Mouse (Mus musculus) limb, embryonic 12.5 days (tissue): Measurements from ENCODE around the gene Zfp219. TPM values are rescaled to one million over a fixed set of nuclear protein-coding genes. Genes with fewer than 3 reads are reported as not detected.

Experiments
- ATAC-seq: fragments of 200-750 bp; cut with Nextera tagmentation; 2 replicates; pipeline ENCODE4 v1.8.0; 2017; ENCODE audit warnings: low read depth, moderate TSS enrichment; ENCODE audit not compliant: insufficient number of reproducible peaks, insufficient read depth, low FRiP score, low TSS enrichment
- H3K27ac ChIP-seq: fragments of 300-500 bp; sonication (generic); 2 replicates; pipeline ENCODE4 v1.5.1; 2016; ENCODE audit warnings: mild to moderate bottlenecking, moderate library complexity
- H3K27me3 ChIP-seq: fragments of 300-500 bp; sonication (generic); 2 replicates; pipeline ENCODE4 v1.6.1; 2016; ENCODE audit warnings: mild to moderate bottlenecking, moderate library complexity
- H3K36me3 ChIP-seq: fragments of 300-500 bp; sonication (generic); 2 replicates; pipeline ENCODE4 v1.6.1; 2016; ENCODE audit warnings: mild to moderate bottlenecking, moderate library complexity
- H3K4me1 ChIP-seq: fragments of 300-500 bp; sonication (generic); replicated peaks from 2 replicates; pipeline ENCODE4 v1.6.1; 2016
- H3K4me2 ChIP-seq: fragments of 300-500 bp; sonication (generic); 2 replicates; pipeline ENCODE4 v1.6.1; 2016; ENCODE audit warnings: mild to moderate bottlenecking, moderate library complexity
- H3K4me3 ChIP-seq: fragments of 300-500 bp; sonication (generic); replicated peaks from 2 replicates; pipeline ENCODE4 v1.5.1; 2016; ENCODE audit warnings: mild to moderate bottlenecking
- H3K9ac ChIP-seq: fragments of 300-500 bp; sonication (generic); replicated peaks from 2 replicates; pipeline ENCODE4 v1.6.1; 2016; ENCODE audit warnings: mild to moderate bottlenecking, moderate library complexity
- H3K9me3 ChIP-seq: fragments of 300-500 bp; sonication (generic); 2 replicates; pipeline ENCODE4 v1.6.1; 2016; ENCODE audit warnings: mild to moderate bottlenecking, moderate library complexity
- WGBS: fragments of 180-500 bp; shearing (Covaris S2); methylation state at CpG from one replicate; pipeline ENCODE4 v1.1.7; 2016; 5-methylcytosine and 5-hydroxymethylcytosine counted together
- polyA plus RNA-seq: library from polyadenylated mRNA; unstranded; fragments of >200 nt; fragmentation: Nextera tagmentation; extraction: Ambion mirVana; gene quantifications from 2 replicates; pipeline ENCODE4 v1.2.1, GENCODE M21; 2016

The Zfp219 gene
- polyA plus RNA-seq, 1 experiment from 2014 or later: 60.9 TPM

DNA sequence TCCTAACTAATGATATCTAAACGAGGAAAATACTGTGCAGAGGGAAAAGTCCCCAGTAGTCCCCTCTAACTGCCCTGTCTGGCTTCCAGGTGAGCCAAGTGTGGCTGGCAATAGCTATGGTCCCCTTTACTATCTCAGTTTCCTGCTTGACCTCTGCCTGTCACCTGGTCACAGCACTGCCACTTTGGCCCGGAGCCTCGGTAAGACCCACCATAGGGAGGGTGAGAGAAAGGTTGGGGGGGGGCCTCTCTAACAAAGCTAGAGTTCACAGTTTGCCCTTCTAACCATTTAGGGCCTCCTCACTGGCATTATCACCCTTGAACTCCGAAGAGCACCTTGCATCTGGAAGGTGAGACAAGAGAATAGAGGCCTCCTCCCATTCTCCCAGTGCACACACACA, 2.9 kb downstream of the Zfp219 start:
- ATAC-seq: no peak
- H3K27ac ChIP-seq: no peak overlapping the region
- peaks cover 44% of the 10 kb centered on the region for H3K4me1 ChIP-seq
- WGBS: 73% methylated on average over 4 of the region's 4 CpGs
- H3K36me3 ChIP-seq: no peaks in the 10 kb centered on the region
- no peak overlapping the region for H3K4me2 ChIP-seq
- no peak overlapping the region for H3K9ac ChIP-seq
- no peaks in the 10 kb centered on the region for H3K9me3 ChIP-seq
- no peaks in the 10 kb centered on the region for H3K27me3 ChIP-seq
- no peak overlapping the region for H3K4me3 ChIP-seq

- H3K4me3 ChIP-seq: no peak overlapping the region
- no peaks in the 10 kb centered on the region for H3K9me3 ChIP-seq
- WGBS: 78% methylated on average over 13 of the region's 13 CpGs
- H3K36me3 ChIP-seq: no peaks in the 10 kb centered on the region
- peak overlapping the region; percentile 27; the same call in 1 of the 2 replicates for H3K9ac ChIP-seq
- H3K27me3 ChIP-seq: no peaks in the 10 kb centered on the region
- no peak overlapping the region for H3K4me2 ChIP-seq
- H3K27ac ChIP-seq: no peak overlapping the region
- H3K4me1 ChIP-seq: peaks cover 45% of the 10 kb centered on the region
- no peak for ATAC-seq
Measured at GRCm38 (mm10) chr14:52016625-52017405, 3.7 kb downstream of the Zfp219 start.

DNA sequence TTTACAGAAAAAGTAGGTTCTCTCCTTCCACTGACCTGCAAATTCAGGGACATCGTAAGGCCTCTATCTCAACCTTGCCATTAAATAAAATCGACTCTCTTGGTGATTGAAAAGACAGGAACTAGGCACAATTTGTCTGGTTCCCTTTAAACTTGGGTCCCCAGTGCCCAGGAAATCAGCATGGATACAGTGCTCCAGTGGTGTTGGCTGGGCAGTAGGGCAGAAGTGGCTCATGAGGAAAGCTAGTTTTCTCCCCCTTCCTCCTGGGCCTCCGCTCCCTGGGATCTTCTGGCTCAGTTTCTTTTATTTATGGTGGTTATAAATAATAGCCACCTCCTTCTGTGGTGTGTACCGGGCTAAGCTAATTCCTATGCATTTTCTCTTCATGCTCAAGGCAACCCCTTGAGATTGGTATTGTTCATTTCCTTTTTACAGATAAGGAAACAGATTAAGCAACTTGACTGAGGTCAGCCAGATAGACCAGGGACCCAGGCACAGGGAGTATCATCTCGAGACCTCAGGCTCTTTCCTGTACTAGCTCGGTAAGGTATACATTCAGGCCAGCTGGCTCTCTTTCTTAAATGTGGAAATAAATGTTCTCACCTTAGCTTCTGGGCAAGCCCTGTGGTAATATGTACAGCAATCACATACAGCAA, 5.0 kb downstream of the Zfp219 start, which contains the start of gene Tmem253:
Tmem253 (plus strand) TSS at position 214 of the 656 bp plus-strand sequence.
- H3K4me1 ChIP-seq: peaks cover 48% of the 10 kb centered on the region
- no peaks in the 10 kb centered on the region for H3K36me3 ChIP-seq
- 41% methylated on average over 6 of the region's 6 CpGs for WGBS
- peak within 1 kb of the TSS; percentile 89 for H3K9ac ChIP-seq
- peak within 1 kb of the TSS; percentile 96 for H3K27ac ChIP-seq
- no peaks in the 10 kb centered on the region for H3K27me3 ChIP-seq
- ATAC-seq: no peak
- peak within 1 kb of the TSS; percentile 60 for H3K4me2 ChIP-seq
- peak within 1 kb of the TSS; percentile 67 for H3K4me3 ChIP-seq
- H3K9me3 ChIP-seq: no peaks in the 10 kb centered on the region

GRCm38 (mm10) chr14:52014761-52015311, 5.7 kb downstream of the Zfp219 start:
- WGBS: under 1% methylated on average over 14 of the region's 28 CpGs
- Histone ChIP-seq H3K4me3 (peak overlapping the region; percentile 67), H3K36me3 (no peaks in the 10 kb centered on the region), H3K9me3 (no peaks in the 10 kb centered on the region), H3K27me3 (no peaks in the 10 kb centered on the region), H3K4me2 (peak overlapping the region; percentile 60), H3K9ac (peak overlapping the region; percentile 89), H3K27ac (peak overlapping the region; percentile 96), H3K4me1 (peaks cover 55% of the 10 kb centered on the region)
- no peak for ATAC-seq

DNA sequence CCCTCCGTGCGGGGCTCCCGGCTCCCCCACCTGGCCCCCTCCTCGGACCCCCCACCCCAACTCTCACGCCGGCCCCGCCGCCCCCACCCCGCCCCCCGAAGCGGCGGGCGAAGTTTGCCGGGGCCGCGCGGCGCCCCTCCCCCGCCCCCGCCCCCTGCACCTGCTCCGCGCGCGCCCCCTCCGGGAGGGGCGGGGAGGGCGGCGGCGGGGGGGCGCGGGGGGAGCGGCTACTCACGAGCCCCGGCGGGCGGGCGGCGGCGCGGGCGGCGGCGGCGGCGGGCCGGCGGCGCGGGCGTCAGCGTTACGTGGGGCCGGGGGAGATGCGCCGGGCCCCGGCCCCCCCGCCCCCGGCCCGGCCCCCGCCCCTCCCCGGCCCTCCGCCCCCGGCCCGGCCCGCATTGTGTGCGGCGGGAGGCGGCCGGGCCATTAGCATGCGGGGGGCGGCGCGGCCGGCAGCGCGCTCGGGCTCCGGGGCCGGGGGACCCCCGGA, 6.2 kb downstream of the Zfp219 start:
- Histone ChIP-seq H3K9ac (peak overlapping the region; percentile 89), H3K27me3 (no peaks in the 10 kb centered on the region), H3K36me3 (peaks cover 3% of the 10 kb centered on the region; the same call in 1 of the 2 replicates), H3K4me3 (peak overlapping the region; percentile 67), H3K9me3 (no peaks in the 10 kb centered on the region), H3K4me1 (peaks cover 60% of the 10 kb centered on the region), H3K4me2 (peak overlapping the region; percentile 60), H3K27ac (peak overlapping the region; percentile 96)
- WGBS: 7% methylated on average over 5 of the region's 80 CpGs
- ATAC-seq: no peak

DNA sequence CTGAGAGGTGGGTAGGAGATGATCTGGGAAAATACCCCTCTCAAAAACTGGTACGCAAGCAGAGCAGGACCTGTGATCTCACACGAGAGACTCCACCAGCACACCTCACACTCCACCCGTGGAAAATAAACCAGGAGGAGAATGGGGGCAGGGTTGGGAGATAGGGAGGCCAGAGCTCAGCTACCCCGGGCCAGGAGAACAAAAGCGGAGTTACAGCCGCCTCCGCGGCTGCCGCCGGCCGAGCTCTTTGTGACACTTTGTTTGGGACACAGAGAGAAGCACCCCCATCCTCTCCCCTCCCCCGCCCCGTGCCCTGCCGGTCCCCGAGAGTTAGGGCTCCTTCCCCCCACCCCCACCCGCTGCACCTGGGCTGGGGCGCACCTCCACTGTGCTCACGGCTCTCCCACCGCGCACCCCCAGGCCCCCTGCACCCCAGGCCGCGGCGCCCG, 6.7 kb downstream of the Zfp219 start:
- WGBS: under 1% methylated on average over 19 of the region's 24 CpGs
- Histone ChIP-seq H3K4me1 (peaks cover 61% of the 10 kb centered on the region), H3K4me2 (peak overlapping the region; percentile 60), H3K4me3 (peak overlapping the region; percentile 67), H3K27me3 (no peaks in the 10 kb centered on the region), H3K9ac (peak overlapping the region; percentile 89), H3K9me3 (no peaks in the 10 kb centered on the region), H3K36me3 (peaks cover 9% of the 10 kb centered on the region; the same call in 1 of the 2 replicates), H3K27ac (peak overlapping the region; percentile 96)
- ATAC-seq: peak; percentile 18; the same call in 1 of the 2 replicates

DNA sequence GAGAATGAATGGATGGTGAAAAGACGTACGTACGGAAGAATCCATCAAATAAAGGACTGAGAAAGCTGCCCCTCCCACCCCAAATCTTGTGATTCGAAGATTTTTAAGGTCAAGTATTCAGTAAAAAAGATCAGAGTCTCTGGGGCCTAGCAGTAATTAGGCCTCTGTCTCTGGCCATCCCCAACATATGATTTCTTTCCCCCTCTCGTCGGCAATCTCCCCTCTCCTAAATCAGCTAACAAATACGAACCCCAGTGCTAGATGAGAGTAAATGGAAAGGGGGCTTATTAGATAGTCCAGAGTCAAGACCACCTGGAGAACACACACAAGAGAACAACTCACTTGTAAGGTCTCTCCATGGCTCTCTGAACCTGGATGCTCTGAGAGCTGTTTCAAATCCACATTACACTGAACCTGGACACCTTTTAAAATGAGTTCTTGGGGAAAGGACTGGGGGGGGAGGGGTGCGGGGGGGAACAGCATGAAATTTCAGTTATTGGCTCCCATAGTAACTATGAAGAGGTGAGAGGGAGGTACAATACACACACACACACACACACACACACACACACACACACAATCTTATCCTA, 7.4 kb downstream of the Zfp219 start:
- H3K27ac ChIP-seq: peak overlapping the region; percentile 96
- ATAC-seq: no peak
- H3K27me3 ChIP-seq: no peaks in the 10 kb centered on the region
- no peaks in the 10 kb centered on the region for H3K9me3 ChIP-seq
- peaks cover 15% of the 10 kb centered on the region for H3K36me3 ChIP-seq
- peak overlapping the region; percentile 60 for H3K4me2 ChIP-seq
- peaks cover 63% of the 10 kb centered on the region for H3K4me1 ChIP-seq
- peak overlapping the region; percentile 89 for H3K9ac ChIP-seq
- peak overlapping the region; percentile 67 for H3K4me3 ChIP-seq
- 49% methylated on average over 8 of the region's 8 CpGs for WGBS

DNA sequence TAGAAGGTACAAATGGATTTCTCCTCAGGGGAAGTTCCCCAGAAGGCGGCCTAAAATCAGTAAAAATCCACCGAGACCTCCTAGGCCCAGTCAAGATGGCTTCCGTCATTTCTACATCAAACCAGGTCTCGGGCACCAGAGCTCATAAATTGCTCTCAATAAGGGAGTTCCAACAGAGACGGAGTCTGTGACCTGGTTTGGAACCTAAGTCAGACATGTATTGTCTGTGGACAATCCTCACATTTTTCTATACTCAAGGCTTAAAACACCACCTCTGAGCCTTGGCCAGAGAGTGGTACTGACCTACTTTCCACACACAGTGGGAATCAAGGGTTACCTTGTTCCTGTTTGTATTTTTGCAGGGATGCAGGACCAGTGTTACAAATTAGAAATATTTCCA, 8.0 kb downstream of the Zfp219 start:
- H3K27ac ChIP-seq: peak overlapping the region; percentile 96
- WGBS: 56% methylated on average over 5 of the region's 5 CpGs
- ATAC-seq: no peak
- peaks cover 17% of the 10 kb centered on the region for H3K36me3 ChIP-seq
- H3K9me3 ChIP-seq: no peaks in the 10 kb centered on the region
- H3K27me3 ChIP-seq: no peaks in the 10 kb centered on the region
- peak overlapping the region; percentile 60 for H3K4me2 ChIP-seq
- peaks cover 63% of the 10 kb centered on the region for H3K4me1 ChIP-seq
- H3K4me3 ChIP-seq: no peak overlapping the region
- H3K9ac ChIP-seq: no peak overlapping the region

DNA sequence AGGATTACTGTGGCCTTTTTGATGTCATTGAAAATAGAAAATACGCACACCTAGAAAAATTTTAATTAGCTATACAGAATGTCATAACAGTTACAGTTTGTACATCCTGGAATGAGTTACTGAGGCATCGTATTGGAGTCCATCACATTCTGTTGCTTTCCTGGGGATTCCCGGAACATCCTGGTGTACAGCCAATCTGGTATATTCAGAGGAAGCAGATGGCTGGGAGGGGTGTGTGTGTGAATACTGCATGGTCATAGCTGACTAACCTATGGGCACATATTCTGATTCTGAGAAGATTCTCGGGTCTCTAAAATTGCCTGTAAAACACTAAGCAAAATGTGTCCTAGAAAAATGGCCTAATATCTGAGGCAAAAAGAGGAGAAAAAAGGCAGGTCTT, 8.4 kb downstream of the Zfp219 start:
- Histone ChIP-seq H3K4me1 (peaks cover 63% of the 10 kb centered on the region), H3K4me3 (no peak overlapping the region)

DNA sequence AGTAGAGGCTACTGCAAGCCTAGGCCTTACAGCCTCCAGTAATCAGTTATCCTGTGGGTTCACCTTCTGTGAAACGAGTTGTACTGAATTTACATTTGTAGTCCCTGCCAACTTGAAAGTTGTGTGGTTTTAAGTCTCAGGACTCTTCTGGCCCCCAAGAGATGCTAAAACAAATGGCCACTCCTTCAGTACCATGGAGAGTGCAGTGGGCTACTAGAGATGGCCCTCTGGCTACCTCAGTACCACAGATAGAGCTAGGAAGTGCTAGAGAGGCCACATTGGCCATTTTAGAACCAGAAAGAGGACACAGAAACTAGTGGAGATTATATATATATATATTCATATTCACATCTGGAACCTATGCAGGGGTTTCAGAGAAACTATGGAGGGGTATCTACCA, 8.8 kb downstream of the Zfp219 start:
- no peaks in the 10 kb centered on the region for H3K9me3 ChIP-seq
- peaks cover 25% of the 10 kb centered on the region for H3K36me3 ChIP-seq
- no peaks in the 10 kb centered on the region for H3K27me3 ChIP-seq
- peaks cover 63% of the 10 kb centered on the region for H3K4me1 ChIP-seq
- H3K4me3 ChIP-seq: no peak overlapping the region
- no peak for ATAC-seq
- no peak overlapping the region for H3K4me2 ChIP-seq
- WGBS: 71% methylated on average over 1 of the region's 1 CpGs
- no peak overlapping the region for H3K9ac ChIP-seq
- peak overlapping the region; percentile 12; the same call in 1 of the 2 replicates for H3K27ac ChIP-seq

More for the DNA sequence above, 8.4 kb downstream of the Zfp219 start:
- no peak overlapping the region for H3K9ac ChIP-seq
- 84% methylated on average over 4 of the region's 4 CpGs for WGBS
- no peak for ATAC-seq
- H3K36me3 ChIP-seq: peaks cover 21% of the 10 kb centered on the region
- no peaks in the 10 kb centered on the region for H3K9me3 ChIP-seq
- H3K27ac ChIP-seq: peak overlapping the region; percentile 96
- H3K27me3 ChIP-seq: no peaks in the 10 kb centered on the region
- H3K4me2 ChIP-seq: no peak overlapping the region
